Mouse (Mus musculus) retina, adult 2 months (tissue): ENCODE measurements around the gene Slc25a28.
A peak's percentile ranks its signal among the peaks of the same experiment; 100 is the strongest.

Source experiments
- DNase-seq: peaks from one replicate; pipeline ENCODE4 v3.0.0-alpha.2; 2012; ENCODE audit warnings: low read depth, low spot score

The Slc25a28 gene

GRCm38 (mm10) chr19:43674730-43675524 lies at the start of gene Slc25a28:
TSS of gene Slc25a28 (minus strand) at chr19:43674881.
- peak; percentile 99 for DNase-seq

GRCm38 (mm10) chr19:43724194-43724593 lies 49.5 kb upstream of the Slc25a28 start:
- no peak for DNase-seq

GRCm38 (mm10) chr19:43723501-43723900 lies 48.8 kb upstream of the Slc25a28 start:
- DNase-seq = no peak

DNA sequence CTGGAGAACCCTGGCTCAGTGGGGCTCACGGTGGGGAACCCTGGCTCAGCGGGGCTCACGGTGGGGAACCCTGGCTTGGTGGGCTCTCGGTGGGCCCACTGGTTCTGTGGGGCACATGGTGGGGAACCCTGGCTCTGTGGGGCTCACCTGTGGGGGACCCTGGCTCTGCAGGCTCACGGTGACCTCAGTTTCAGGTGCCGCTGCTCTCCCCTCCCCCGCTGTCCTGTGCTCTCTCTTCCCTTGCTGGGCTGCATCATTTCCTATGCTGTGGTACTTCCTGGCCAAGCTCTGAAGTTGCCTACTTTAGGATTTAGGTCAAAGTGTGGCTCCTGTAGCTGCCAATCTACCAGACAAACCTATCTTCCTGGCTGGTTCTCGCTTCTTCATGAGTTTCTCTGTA lies 48.2 kb upstream of the Slc25a28 start:
- no peak for DNase-seq

- no peak for DNase-seq
Measured at GRCm38 (mm10) chr19:43720061-43720460, 45.4 kb upstream of the Slc25a28 start.

- no peak for DNase-seq
Measured at GRCm38 (mm10) chr19:43711971-43712370, 37.3 kb upstream of the Slc25a28 start.

DNA sequence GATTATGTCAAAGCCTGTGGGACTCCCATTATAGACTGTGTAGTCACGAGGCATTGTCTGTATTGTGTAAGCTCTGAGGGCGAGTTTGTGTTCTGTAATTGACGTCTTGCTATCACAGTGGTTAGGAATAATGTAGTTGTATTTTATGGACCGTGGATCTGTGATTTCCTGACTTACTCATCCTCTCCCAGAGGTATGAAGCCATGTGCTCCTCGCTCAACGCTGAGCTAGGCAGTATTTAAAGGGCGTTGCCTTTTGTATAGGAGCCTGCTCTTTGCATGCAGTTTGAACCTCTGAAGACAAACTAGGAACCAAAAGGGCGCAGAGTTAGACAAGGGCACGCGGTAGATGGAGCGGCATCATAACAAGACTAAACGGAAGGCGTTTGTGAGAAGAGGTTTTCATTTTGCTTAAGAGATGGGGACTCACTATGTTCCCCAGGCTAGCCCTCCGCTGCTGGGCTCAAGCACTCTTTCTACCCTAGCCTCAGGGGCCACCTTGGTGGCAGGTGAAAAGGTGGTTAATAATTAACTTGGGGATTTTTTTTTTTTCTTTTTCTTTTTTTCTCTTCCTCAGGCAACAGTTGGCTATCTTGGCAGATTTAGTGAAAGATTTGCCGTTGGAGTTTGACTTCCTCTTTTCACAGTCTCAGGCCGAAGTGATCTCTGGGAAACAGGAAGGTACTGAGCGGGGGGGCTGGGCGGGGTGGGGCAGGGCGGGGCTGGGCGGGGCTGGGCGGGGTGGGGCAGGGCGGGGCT lies 36.7 kb upstream of the Slc25a28 start:
- no peak for DNase-seq

DNA sequence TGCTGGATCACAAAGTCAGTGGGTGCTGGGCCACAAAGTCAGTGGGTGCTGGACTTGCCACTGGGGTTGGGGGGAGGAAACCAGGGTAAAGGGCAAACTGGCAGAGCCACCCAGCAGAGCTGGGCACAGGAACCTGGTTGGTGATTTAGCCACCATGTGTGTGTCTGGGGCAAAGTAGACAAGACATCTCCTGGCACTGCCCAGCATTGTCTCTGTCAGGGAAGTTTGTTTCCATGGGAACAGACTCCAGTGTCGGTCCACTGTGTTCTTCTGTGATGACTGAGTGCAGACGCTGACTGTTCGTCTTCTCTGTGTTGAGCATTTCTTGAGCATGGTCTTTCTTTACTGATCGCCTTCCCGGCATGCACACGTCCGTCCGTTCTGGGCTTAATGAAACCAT lies 34.6 kb upstream of the Slc25a28 start:
- DNase-seq = no peak

- DNase-seq = no peak
Measured at GRCm38 (mm10) chr19:43708206-43708605, 33.5 kb upstream of the Slc25a28 start.

DNA sequence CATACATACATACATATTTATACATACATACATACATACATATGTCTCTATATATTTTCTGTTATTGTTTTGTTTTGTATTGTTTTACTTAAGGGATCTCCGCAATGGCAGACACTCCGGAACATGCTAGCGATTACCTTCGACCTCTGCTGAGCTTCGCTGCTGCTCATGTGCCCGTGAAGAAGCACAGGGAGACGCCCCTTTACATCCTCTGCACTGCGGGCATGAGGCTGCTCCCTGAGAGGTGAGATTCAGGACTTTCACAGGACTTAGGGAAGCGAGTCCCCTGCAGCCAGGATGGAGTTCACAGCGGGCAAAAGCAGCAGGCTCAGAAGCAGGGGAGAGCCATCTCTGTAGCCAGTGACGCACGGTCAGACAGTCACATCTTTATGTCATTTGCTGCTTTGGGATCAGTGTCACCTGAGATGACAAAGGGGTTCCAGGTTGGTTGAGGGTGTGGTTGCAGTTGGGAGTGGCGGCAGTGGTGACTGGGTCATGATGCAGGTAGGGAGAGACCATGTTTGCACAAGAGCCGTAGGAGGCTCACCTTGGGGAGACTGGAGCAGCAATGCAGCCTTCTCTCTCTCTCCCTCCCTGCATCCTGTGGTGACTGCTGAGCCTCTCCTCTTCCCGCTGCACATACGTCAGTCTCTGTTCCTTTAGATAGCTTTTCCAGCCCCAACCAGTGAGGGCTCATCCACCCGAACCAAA lies 30.3 kb upstream of the Slc25a28 start:
- DNase-seq = no peak

- DNase-seq = no peak
Measured at GRCm38 (mm10) chr19:43704211-43704610, 29.5 kb upstream of the Slc25a28 start.

DNA sequence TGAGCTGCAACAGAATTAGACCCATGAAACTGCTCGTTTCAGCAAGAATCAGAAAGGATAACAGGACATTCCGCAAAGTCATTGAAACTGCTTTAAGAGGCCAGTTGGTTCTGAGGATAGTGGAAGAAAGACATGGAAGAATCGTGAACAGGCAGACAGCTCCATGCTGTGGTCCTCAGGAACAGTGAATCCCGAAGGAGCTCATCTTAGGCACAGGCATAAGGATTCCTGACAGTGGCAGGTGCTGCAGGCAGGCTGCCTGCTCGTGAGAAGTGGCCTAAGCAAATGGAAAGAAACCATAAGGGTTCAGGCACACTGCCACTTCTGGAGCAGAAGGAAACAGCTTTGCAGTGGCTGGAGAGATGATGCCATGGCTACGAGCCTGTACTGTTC lies 25.1 kb upstream of the Slc25a28 start:
- no peak for DNase-seq

GRCm38 (mm10) chr19:43699021-43699762 lies 24.5 kb upstream of the Slc25a28 start:
- DNase-seq = no peak

DNA sequence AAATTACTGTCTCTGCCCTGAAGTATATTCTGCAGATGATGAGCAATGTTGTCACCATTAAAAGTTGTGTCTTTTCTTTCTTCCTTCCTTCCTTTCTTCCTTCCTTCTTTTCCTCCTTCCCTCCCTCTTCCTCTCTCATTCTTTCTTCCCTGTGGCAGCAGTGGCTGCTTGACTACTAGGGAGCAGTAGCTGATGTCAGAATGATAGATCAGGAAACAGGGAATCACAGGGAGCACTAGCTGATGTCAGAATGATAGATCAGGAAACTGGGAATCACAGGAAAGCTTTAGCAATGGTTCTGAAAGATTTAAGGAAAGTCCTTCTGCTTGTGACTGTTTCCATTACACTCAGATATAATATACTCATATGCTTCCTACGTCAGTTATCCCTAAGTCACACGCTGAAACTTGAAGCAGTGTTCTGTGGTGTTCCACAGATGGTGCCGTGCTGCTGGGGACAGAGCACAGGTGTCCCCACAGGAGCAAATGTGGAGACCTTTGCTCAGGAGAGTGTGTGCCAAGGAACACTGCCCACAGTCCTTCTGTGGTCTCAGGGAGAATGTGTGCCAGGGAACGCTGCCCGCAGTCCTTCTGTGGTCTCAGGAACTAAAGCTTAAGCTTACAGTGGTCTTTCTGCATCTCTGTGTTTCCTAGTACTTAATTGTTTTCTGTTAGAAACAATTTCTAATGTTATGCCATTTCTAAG lies 23.1 kb upstream of the Slc25a28 start:
- DNase-seq = no peak

- DNase-seq = no peak
Measured at GRCm38 (mm10) chr19:43695514-43695964, 20.9 kb upstream of the Slc25a28 start.

DNA sequence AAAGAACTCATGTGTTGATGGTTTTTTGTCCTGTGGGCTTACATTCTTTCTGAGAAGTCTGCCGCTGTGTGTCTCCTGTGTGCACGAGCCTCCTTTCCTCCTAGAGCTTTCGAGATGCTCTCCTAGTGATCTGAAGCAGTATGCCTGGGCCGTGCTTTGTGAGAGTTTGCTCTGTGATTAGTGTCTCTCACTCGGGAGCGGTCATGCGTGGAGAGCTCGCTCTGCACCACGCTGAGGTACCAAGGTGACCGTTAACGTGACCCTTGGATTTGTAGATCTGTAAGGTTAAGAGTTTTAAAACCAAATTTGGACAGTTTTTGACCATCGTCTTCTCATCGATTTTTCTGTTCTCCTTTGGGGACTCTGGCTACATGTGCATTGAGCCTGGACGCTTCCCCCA lies 18.1 kb upstream of the Slc25a28 start:
- no peak for DNase-seq

DNA sequence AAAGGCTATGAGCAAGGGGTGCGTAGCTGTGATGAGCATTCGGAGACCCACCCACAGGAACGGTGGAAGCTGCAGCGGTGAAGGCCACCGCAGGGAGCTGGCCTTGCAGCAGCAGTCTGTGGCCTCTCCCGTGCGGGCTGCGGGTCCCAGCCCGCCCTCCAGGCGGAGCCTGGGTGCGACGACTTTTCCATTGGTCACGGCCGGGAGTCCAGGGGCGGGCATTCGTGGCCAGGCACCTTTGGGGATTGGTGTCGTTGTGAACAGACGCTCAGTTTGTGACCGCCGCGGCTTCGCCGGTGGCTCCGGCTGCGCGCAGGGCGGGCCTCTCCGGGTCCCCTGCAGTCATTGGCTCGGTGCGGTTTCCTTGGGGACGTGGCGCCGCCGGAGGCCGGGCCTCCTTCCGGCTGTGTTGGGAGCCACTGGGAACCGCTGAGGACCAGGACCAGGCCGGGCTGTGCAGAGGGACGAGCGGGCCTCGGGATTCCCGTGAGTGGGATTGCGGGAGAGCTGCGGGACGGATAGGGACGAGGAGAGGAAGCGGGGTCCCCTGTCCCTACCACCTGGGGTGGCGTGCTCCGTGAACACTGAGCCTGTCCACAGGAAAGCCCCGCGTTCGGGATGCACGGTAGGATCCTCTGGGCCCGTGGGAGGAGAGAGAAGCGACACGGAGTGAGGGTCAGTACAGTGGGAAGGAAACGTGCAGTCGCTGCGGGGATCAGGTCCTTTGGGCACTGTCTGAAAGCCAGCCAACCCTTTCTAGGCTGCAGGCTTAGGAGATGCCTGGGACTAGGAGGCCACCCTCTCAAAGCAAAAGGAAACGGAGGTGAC lies 15.0 kb upstream of the Slc25a28 start, which contains the start of gene Entpd7:
Gene Entpd7 (plus strand): TSS at position 254 of the 828 bp plus-strand sequence.
- DNase-seq = peak; percentile 85

DNA sequence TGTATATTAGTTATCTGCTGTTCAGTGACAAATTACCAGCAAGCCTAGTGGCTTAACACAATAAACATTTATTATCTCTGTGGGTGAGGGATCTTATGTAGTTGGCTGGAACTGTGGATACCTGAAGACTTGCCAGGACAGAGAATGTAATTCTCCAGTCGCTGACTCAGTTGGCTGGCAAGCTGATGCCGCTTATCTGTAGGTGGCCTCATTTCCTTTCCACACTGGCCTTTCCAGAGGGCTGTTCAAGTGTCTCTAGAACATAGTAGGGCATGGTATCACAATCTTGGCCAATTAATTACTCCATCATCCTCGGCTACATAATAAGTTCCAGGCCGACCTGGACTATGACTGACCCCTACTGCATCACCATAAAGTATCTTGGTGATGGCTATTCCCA lies 6.9 kb upstream of the Slc25a28 start:
- no peak for DNase-seq

DNA sequence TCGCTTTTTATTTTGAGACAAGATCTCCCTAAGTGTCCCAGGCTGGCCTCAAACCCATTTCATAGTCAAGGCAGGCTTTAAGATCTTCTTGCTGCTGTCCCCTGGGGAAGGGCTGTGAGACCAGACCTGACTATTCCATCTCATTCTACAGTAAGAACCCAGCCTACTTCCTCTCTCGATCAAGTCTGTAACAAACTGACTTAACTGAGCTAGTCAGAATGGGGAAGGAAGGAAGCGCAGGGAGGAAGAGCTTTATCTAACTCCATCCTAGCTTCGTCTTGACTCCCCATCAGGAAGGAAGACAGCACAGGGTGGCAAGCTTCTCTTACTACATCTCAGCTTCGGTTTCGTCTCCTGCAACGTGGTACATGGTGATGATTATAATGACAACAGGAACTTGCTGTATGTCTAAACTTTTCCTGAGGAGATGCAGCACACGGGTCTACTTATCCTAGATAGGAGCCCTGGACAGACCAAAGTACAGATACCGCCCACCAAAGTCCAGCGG lies 4.8 kb upstream of the Slc25a28 start:
- no peak for DNase-seq
